Mouse (Mus musculus): ENCODE measurements around the gene Dcun1d1.
A peak's percentile ranks its signal among the peaks of the same experiment; 100 is the strongest.

Dcun1d1 gene

GRCm38 (mm10) chr3:35937345-35937744, at the start of gene Dcun1d1:
Gene Dcun1d1, minus strand, starts transcription at chr3:35937445.
- no peak for DNase-seq (ENCODE audit: low read depth, low spot score)

- DNase-seq (ENCODE audit: low read depth, low spot score), result no peak
These were observed 49.0 kb upstream of the Dcun1d1 start for GRCm38 (mm10) chr3:35986266-35986665.

- no peak for DNase-seq (ENCODE audit: low read depth, low spot score)
These were observed 36.3 kb upstream of the Dcun1d1 start for GRCm38 (mm10) chr3:35973551-35973950.

GRCm38 (mm10) chr3:35972985-35973384, 35.7 kb upstream of the Dcun1d1 start:
- DNase-seq (ENCODE audit: low read depth, low spot score), result peak; percentile 31

GRCm38 (mm10) chr3:35971149-35971548, 33.9 kb upstream of the Dcun1d1 start:
- DNase-seq (ENCODE audit: low read depth, low spot score), result no peak

GRCm38 (mm10) chr3:35970441-35970840, 33.2 kb upstream of the Dcun1d1 start:
- DNase-seq (ENCODE audit: low read depth, low spot score), result no peak

- DNase-seq (ENCODE audit: low read depth, low spot score), result no peak
These were observed 30.2 kb upstream of the Dcun1d1 start for GRCm38 (mm10) chr3:35967366-35967921.

- DNase-seq (ENCODE audit: low read depth, low spot score), result no peak
These were observed 29.2 kb upstream of the Dcun1d1 start for GRCm38 (mm10) chr3:35966493-35966892.

- DNase-seq (ENCODE audit: low read depth, low spot score), result no peak
These were observed 27.7 kb upstream of the Dcun1d1 start for GRCm38 (mm10) chr3:35964928-35965327.

- no peak for DNase-seq (ENCODE audit: low read depth, low spot score)
These were observed 26.7 kb upstream of the Dcun1d1 start for GRCm38 (mm10) chr3:35963921-35964320.

GRCm38 (mm10) chr3:35963401-35963800, 26.2 kb upstream of the Dcun1d1 start:
- no peak for DNase-seq (ENCODE audit: low read depth, low spot score)

GRCm38 (mm10) chr3:35962967-35963366, 25.7 kb upstream of the Dcun1d1 start:
- DNase-seq (ENCODE audit: low read depth, low spot score), result no peak

GRCm38 (mm10) chr3:35957230-35957629, 20.0 kb upstream of the Dcun1d1 start:
- no peak for DNase-seq (ENCODE audit: low read depth, low spot score)

GRCm38 (mm10) chr3:35954901-35955575, 17.8 kb upstream of the Dcun1d1 start:
- DNase-seq (ENCODE audit: low read depth, low spot score), result no peak

GRCm38 (mm10) chr3:35953816-35954215, 16.6 kb upstream of the Dcun1d1 start:
- no peak for DNase-seq (ENCODE audit: low read depth, low spot score)

- DNase-seq (ENCODE audit: low read depth, low spot score), result no peak
These were observed 15.9 kb upstream of the Dcun1d1 start for GRCm38 (mm10) chr3:35953184-35953583.

- DNase-seq (ENCODE audit: low read depth, low spot score), result no peak
These were observed 11.0 kb upstream of the Dcun1d1 start for GRCm38 (mm10) chr3:35948197-35948596.

GRCm38 (mm10) chr3:35940520-35941135, 3.4 kb upstream of the Dcun1d1 start:
- no peak for DNase-seq (ENCODE audit: low read depth, low spot score)

GRCm38 (mm10) chr3:35940047-35940446, 2.8 kb upstream of the Dcun1d1 start:
- no peak for DNase-seq (ENCODE audit: low read depth, low spot score)

GRCm38 (mm10) chr3:35933405-35933777, 3.9 kb downstream of the Dcun1d1 start:
- no peak for DNase-seq (ENCODE audit: low read depth, low spot score)

GRCm38 (mm10) chr3:35932735-35933404, 4.4 kb downstream of the Dcun1d1 start:
- no peak for DNase-seq (ENCODE audit: low read depth, low spot score)

- DNase-seq (ENCODE audit: low read depth, low spot score), result no peak
These were observed 5.1 kb downstream of the Dcun1d1 start for GRCm38 (mm10) chr3:35931896-35932727.
